Mouse (Mus musculus): ENCODE data around the gene Fam214b.

GRCm38 (mm10) chr4:43035851-43036250 lies 10.2 kb downstream of the Fam214b start:
- TF ChIP-seq GATA1 (IDR thresholded peaks at IDR 0.05; ENCODE audit: borderline replicate concordance, low read length) (no peak), FLI1 (IDR thresholded peaks at IDR 0.05; ENCODE audit: low read length) (no peak)

Measured in megakaryocyte, embryonic 14.5 days (primary cell).